Mouse (Mus musculus) neural tube, embryonic 13.5 days (tissue): ENCODE results near the gene Gm21828. TPM values are rescaled to one million over a fixed set of nuclear protein-coding genes. Genes with fewer than 3 reads are reported as not detected.
"Not testable (repeated sequence)": the region's sequence is repeated elsewhere in the genome, so short reads cannot be mapped to it uniquely, and the experiment has no call there.

Experiments used
- ATAC-seq: fragments of 200-750 bp; cut with Nextera tagmentation; 2 replicates; pipeline ENCODE4 v1.8.0; 2017; ENCODE audit warnings: low read depth, mild to moderate bottlenecking, moderate TSS enrichment, moderate library complexity
- H3K27ac ChIP-seq: fragments of 300-500 bp; sonication (generic); replicated peaks from 2 replicates; pipeline ENCODE4 v1.5.1; 2015; ENCODE audit warnings: moderate library complexity, mild to moderate bottlenecking, inconsistent platforms
- H3K27me3 ChIP-seq: fragments of 300-500 bp; sonication (generic); 2 replicates; pipeline ENCODE4 v1.6.1; 2015; ENCODE audit warnings: mild to moderate bottlenecking, inconsistent platforms
- H3K36me3 ChIP-seq: fragments of 300-500 bp; sonication (generic); 2 replicates; pipeline ENCODE4 v1.6.1; 2015; ENCODE audit warnings: mild to moderate bottlenecking, inconsistent platforms
- H3K4me1 ChIP-seq: fragments of 300-500 bp; sonication (generic); replicated peaks from 2 replicates; pipeline ENCODE4 v1.6.1; 2015; ENCODE audit warnings: inconsistent platforms
- H3K4me2 ChIP-seq: fragments of 300-500 bp; sonication (generic); 2 replicates; pipeline ENCODE4 v1.6.1; 2015; ENCODE audit warnings: inconsistent platforms, mild to moderate bottlenecking, moderate library complexity
- H3K4me3 ChIP-seq: fragments of 300-500 bp; sonication (generic); 2 replicates; pipeline ENCODE4 v1.5.1; 2015; ENCODE audit warnings: mild to moderate bottlenecking, inconsistent platforms
- H3K9ac ChIP-seq: fragments of 300-500 bp; sonication (generic); 2 replicates; pipeline ENCODE4 v1.6.1; 2015; ENCODE audit warnings: moderate library complexity, mild to moderate bottlenecking, inconsistent platforms
- H3K9me3 ChIP-seq: fragments of 300-500 bp; sonication (generic); 2 replicates; pipeline ENCODE4 v1.6.1; 2016; ENCODE audit warnings: inconsistent platforms
- WGBS: fragments of 180-500 bp; shearing (Covaris S2); methylation state at CpG from one replicate; pipeline ENCODE4 v1.1.7; 2015; 5-methylcytosine and 5-hydroxymethylcytosine counted together
- polyA plus RNA-seq: library from polyadenylated mRNA; unstranded; fragments of >200 nt; fragmentation: Nextera tagmentation; extraction: Ambion mirVana; gene quantifications from 2 replicates; pipeline ENCODE4 v1.2.1, GENCODE M21; 2015

Gm21828 gene
- not detected in 2 replicates for polyA plus RNA-seq

DNA sequence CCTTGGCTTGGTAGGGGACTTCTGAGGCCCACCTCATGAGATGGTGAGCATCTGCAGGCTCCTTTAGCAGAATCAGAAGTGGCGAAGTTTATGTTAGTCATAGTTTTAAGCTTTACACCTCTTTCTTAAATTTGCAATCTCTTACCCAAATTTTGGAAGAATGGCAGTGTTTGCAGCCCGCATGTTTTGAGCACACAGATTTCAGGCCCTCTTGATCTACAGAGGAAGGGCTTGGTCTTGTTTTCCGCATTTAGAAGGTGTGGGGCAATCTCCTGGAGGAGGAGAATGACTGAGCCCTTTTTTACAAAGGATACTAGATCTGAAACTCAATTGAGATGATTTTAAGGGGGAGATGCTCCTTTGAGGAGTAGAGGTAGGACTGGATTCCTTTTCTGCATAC is at the start of gene Gm21828:
Gm21828 (minus strand) TSS at position 101 of the 400 bp plus-strand sequence.
- H3K4me2 ChIP-seq, H3K9ac ChIP-seq, ATAC-seq, H3K27me3 ChIP-seq, H3K36me3 ChIP-seq, H3K4me1 ChIP-seq, H3K27ac ChIP-seq, H3K9me3 ChIP-seq, H3K4me3 ChIP-seq: not testable (repeated sequence)
- WGBS: no CpG with 5 or more reads among the region's 3 CpGs

DNA sequence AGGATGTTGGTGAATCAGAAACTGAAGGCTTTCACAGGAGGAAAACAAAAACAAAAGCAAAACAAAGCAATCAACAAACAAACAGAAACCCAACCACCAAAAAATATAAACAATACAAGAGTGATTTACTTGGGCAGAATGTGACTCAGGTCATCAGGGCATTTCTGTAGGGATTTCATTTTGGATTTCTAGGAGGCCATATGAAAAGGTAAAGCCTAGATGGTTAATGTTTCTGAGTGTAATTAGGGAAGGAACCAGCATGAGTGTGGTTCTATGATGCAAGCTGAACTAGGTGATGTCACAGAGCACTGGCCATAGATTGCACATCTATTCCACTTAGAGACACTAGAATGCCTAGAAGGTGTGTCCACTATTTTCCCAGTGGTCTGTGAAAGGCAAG is 28.4 kb upstream of the Gm21828 start, which contains the start of the genes Gm21440 and Gm21454:
Gm21440 (plus strand) TSS at position 301 of the 400 bp plus-strand sequence.
Gm21454 (plus strand) TSS at position 352 of the 400 bp plus-strand sequence.
- not testable (repeated sequence) for H3K4me1 ChIP-seq, H3K27ac ChIP-seq, H3K9ac ChIP-seq, H3K36me3 ChIP-seq, H3K27me3 ChIP-seq, H3K4me3 ChIP-seq, ATAC-seq, H3K9me3 ChIP-seq, H3K4me2 ChIP-seq

Other genes with a start within 250 kb of the Gm21828 start
- gene Gm20807, start 181.0 kb downstream of the Gm21828 start, polyA plus RNA-seq: not detected in 2 replicates
- not detected in 2 replicates for gene Gm21891, start 90.4 kb downstream of the Gm21828 start, polyA plus RNA-seq
- gene Gm21425, start 62.0 kb downstream of the Gm21828 start, polyA plus RNA-seq: not detected in 2 replicates
- not detected in 2 replicates for gene Gm21440, start 28.5 kb upstream of the Gm21828 start, polyA plus RNA-seq
- gene Gm21454, start 28.5 kb upstream of the Gm21828 start, polyA plus RNA-seq: not detected in 2 replicates
- gene Gm21725, start 125.1 kb upstream of the Gm21828 start, polyA plus RNA-seq: not detected in 2 replicates
- not detected in 2 replicates for gene Gm21866, start 241.7 kb upstream of the Gm21828 start, polyA plus RNA-seq